Mouse (Mus musculus) CH12.LX (cell line): Measurements from ENCODE around the gene Serpina9. TPM values are rescaled to one million over a fixed set of nuclear protein-coding genes. Genes with fewer than 3 reads are reported as not detected.

ENCODE experiments used
- DNase-seq: peaks from one replicate; pipeline ENCODE4 v3.0.0-alpha.2; 2013; ENCODE audit errors: extremely low read depth
- H3K27ac ChIP-seq: 2 replicates; pipeline ENCODE4 v1.5.1; 2012; ENCODE audit warnings: low read depth, mild to moderate bottlenecking, control low read depth, moderate library complexity; ENCODE audit not compliant: insufficient read depth
- H3K27me3 ChIP-seq: replicated peaks from 2 replicates; pipeline ENCODE3; 2012; ENCODE audit warnings: inconsistent platforms
- H3K36me3 ChIP-seq, 2 experiments: replicated peaks in 1 of 2; 2 replicates each; pipeline versions ENCODE3 to v1.6.1; 2012; ENCODE audit warnings: inconsistent platforms in 1 of 2, low read length in 1 of 2, mild to moderate bottlenecking in 1 of 2, mixed read lengths in 1 of 2, moderate library complexity in 1 of 2; ENCODE audit not compliant: control insufficient read depth in 1 of 2, insufficient read depth in 1 of 2
- H3K4me1 ChIP-seq, 2 experiments: 2 replicates each; pipeline ENCODE4 v1.6.1; 2012; ENCODE audit warnings: inconsistent platforms in 1 of 2, moderate library complexity in 1 of 2; ENCODE audit not compliant: insufficient read depth in 2 of 2, control insufficient read depth in 1 of 2
- H3K4me2 ChIP-seq: 2 replicates; pipeline ENCODE4 v1.6.1; 2012; ENCODE audit warnings: low read depth, mild to moderate bottlenecking, control low read depth; ENCODE audit not compliant: poor library complexity, insufficient read depth, severe bottlenecking
- H3K4me3 ChIP-seq, 3 experiments: fragments of 150-350 bp in 1 of 3; sonication (generic) in 1 of 3; replicated peaks in 1 of 3; 2 replicates each; pipeline versions ENCODE3 to v1.5.1; 2011 to 2012; ENCODE audit warnings: low read depth in 2 of 3, low read length in 2 of 3, mild to moderate bottlenecking in 2 of 3, moderate library complexity in 2 of 3, control low read depth in 1 of 3, improper control_type of control experiment in 1 of 3, inconsistent platforms in 1 of 3, mixed read lengths in 1 of 3; ENCODE audit not compliant: poor library complexity in 1 of 3
- H3K79me2 ChIP-seq: replicated peaks from 2 replicates; pipeline ENCODE4 v1.6.1; 2012; ENCODE audit warnings: mild to moderate bottlenecking, moderate library complexity; ENCODE audit not compliant: control insufficient read depth, poor library complexity, insufficient read depth, severe bottlenecking; ENCODE audit errors: extremely low read depth
- H3K9ac ChIP-seq: 2 replicates; pipeline ENCODE4 v1.6.1; 2012; ENCODE audit warnings: low read depth, mild to moderate bottlenecking, control low read depth, moderate library complexity; ENCODE audit not compliant: insufficient read depth
- H3K9me3 ChIP-seq: replicated peaks from 2 replicates; pipeline ENCODE3; 2012; ENCODE audit warnings: low read length, inconsistent platforms, mixed read lengths
- BHLHE40 ChIP-seq: IDR thresholded peaks from 2 replicates; pipeline ENCODE4 v1.6.1; 2011; ENCODE audit warnings: mild to moderate bottlenecking, low read depth, low read length, improper control_type of control experiment
- CHD2 ChIP-seq: IDR thresholded peaks from 2 replicates; pipeline ENCODE4 v1.6.1; 2011; ENCODE audit warnings: low read length, improper control_type of control experiment
- CTCF ChIP-seq, 2 experiments: IDR thresholded peaks in 1 of 2; conservative IDR thresholded peaks in 1 of 2; 2 replicates each; pipeline ENCODE4 v1.5.1; 2011 to 2012; ENCODE audit warnings: low read depth in 2 of 2, low read length in 2 of 2, improper control_type of control experiment in 1 of 2, inconsistent platforms in 1 of 2, mild to moderate bottlenecking in 1 of 2, moderate library complexity in 1 of 2
- E2F4 ChIP-seq: IDR thresholded peaks from 2 replicates; pipeline ENCODE4 v1.6.1; 2011; ENCODE audit warnings: low read depth, low read length, improper control_type of control experiment; ENCODE audit not compliant: insufficient replicate concordance
- EP300 ChIP-seq: IDR thresholded peaks from 2 replicates; pipeline ENCODE4 v1.6.1; 2011; ENCODE audit warnings: low read length, improper control_type of control experiment
- HCFC1 ChIP-seq: IDR thresholded peaks from 2 replicates; pipeline ENCODE4 v1.6.1; 2012; ENCODE audit warnings: low read depth, mild to moderate bottlenecking, inconsistent platforms, low read length, improper control_type of control experiment
- JUND ChIP-seq: conservative IDR thresholded peaks from 2 replicates; pipeline ENCODE4 v1.6.1; 2011; ENCODE audit warnings: low read depth, low read length, improper control_type of control experiment
- MEF2A ChIP-seq: IDR thresholded peaks from 2 replicates; pipeline ENCODE4 v1.6.1; 2014; ENCODE audit warnings: low read depth, mild to moderate bottlenecking, inconsistent platforms, low read length, improper control_type of control experiment, borderline replicate concordance
- MXI1 ChIP-seq: IDR thresholded peaks from 2 replicates; pipeline ENCODE4 v1.6.1; 2011; ENCODE audit warnings: mild to moderate bottlenecking, low read depth, low read length, improper control_type of control experiment
- NELFE ChIP-seq: IDR thresholded peaks from 2 replicates; pipeline ENCODE4 v1.6.1; 2011; ENCODE audit warnings: low read depth, low read length, improper control_type of control experiment
- PAX5 ChIP-seq: IDR thresholded peaks from 2 replicates; pipeline ENCODE4 v1.6.1; 2012; ENCODE audit warnings: low read length, inconsistent platforms, mixed read lengths
- SMC3 ChIP-seq: IDR thresholded peaks from 2 replicates; pipeline ENCODE4 v1.6.1; 2011; ENCODE audit warnings: low read depth, low read length, improper control_type of control experiment
- TBP ChIP-seq: conservative IDR thresholded peaks from 2 replicates; pipeline ENCODE4 v1.6.1; 2011; ENCODE audit warnings: low read depth, low read length, improper control_type of control experiment
- USF1 ChIP-seq: IDR thresholded peaks from 2 replicates; pipeline ENCODE4 v1.6.1; 2014; ENCODE audit warnings: low read depth, mild to moderate bottlenecking, inconsistent platforms, low read length, improper control_type of control experiment
- ZNF384 ChIP-seq: IDR thresholded peaks from 2 replicates; pipeline ENCODE4 v1.6.1; 2012; ENCODE audit warnings: low read depth, low read length, improper control_type of control experiment, inconsistent platforms
- dilution Hi-C: fragments of 300-500 bp; cut with MboI; formaldehyde crosslinking; loops from 2 replicates; pipeline ENCODE4 v1.14.3; 2020; ENCODE audit warnings: low sequenced_read_pairs; ENCODE audit not compliant: extremely low pct_unique_long_range_greater_than_20kb, extremely low pct_ligation_motif_present
- in situ Hi-C: fragments of 300-500 bp; cut with MboI; formaldehyde crosslinking; loops from 3 replicates; pipeline ENCODE4 v1.14.3; 2019; ENCODE audit warnings: low sequenced_read_pairs, low pct_ligation_motif_present, low pct_unique_long_range_greater_than_20kb, mixed read lengths
- polyA plus RNA-seq: library from polyadenylated mRNA; unstranded; fragments of >175 nt; gene quantifications from 2 replicates; pipeline ENCODE4 v1.2.1, GENCODE M21; 2012; ENCODE audit warnings: low read depth; ENCODE audit not compliant: insufficient read length
- total RNA-seq, 2 experiments: library from RNA; depleted of rRNA; stranded (reverse); fragments of 300-350 nt in 1 of 2; fragments of >200 nt in 1 of 2; gene quantifications; 2 replicates each; pipeline ENCODE4 v1.2.3; 2012 to 2014

Serpina9 gene
- total and polyA plus RNA-seq, 3 experiments = 0.08 to 0.36 (median 0.23) TPM

- Histone ChIP-seq H3K4me3 (no peak overlapping the region), H3K27me3 (peaks cover 82% of the 10 kb centered on the region), H3K79me2 (no peaks in the 10 kb centered on the region), H3K36me3 (no peaks in the 10 kb centered on the region), H3K4me1 (peaks cover 5 to 7% of the 10 kb centered on the region in 2 experiments; a peak in 3 of 4 replicates), H3K4me2 (no peak overlapping the region), H3K27ac (no peak overlapping the region), H3K9me3 (no peaks in the 10 kb centered on the region), H3K9ac (no peak overlapping the region)
- in situ Hi-C loops (no loop called here), dilution Hi-C loops (no loop called here)
- DNase-seq = no peak
- TF ChIP-seq TBP = no peak
- no peak for TF ChIP-seq USF1
- TF ChIP-seq CHD2 = no peak
- no peak for TF ChIP-seq SMC3
- TF ChIP-seq E2F4 = no peak
- TF ChIP-seq PAX5 = no peak
- no peak for TF ChIP-seq HCFC1
Observed at GRCm38 (mm10) chr12:103966761-103967160, 46.8 kb downstream of the Serpina9 start.

GRCm38 (mm10) chr12:103963288-103963687, 50.3 kb downstream of the Serpina9 start:
- no peaks in the 10 kb centered on the region for H3K9me3 ChIP-seq
- DNase-seq = no peak

GRCm38 (mm10) chr12:103962860-103963259, 50.7 kb downstream of the Serpina9 start:
- TF ChIP-seq BHLHE40 = peak; percentile 19; the same call in 1 of the 2 replicates
- TF ChIP-seq NELFE = no peak
- TF ChIP-seq MEF2A = no peak
- TF ChIP-seq PAX5 = no peak
- peak; percentile 85 for TF ChIP-seq ZNF384
- in situ Hi-C loops = no loop called here

More at GRCm38 (mm10) chr12:103963288-103963687, 50.3 kb downstream of the Serpina9 start:
- H3K4me3 ChIP-seq = no peak overlapping the region
- no peaks in the 10 kb centered on the region for H3K79me2 ChIP-seq
- H3K4me2 ChIP-seq = no peak overlapping the region
- H3K36me3 ChIP-seq = no peaks in the 10 kb centered on the region
- in situ Hi-C loops (no loop called here), dilution Hi-C loops (no loop called here)
- no peak overlapping the region for H3K9ac ChIP-seq
- H3K27ac ChIP-seq = no peak overlapping the region
- H3K27me3 ChIP-seq = peaks cover 73% of the 10 kb centered on the region
- H3K4me1 ChIP-seq = peaks cover 10 to 11% of the 10 kb centered on the region in 2 experiments
- TF ChIP-seq CTCF (conservative IDR thresholded peaks at IDR 0.05 in 1 of 2, IDR thresholded peaks at IDR 0.05 in 1 of 2; ENCODE audit: low read depth in 2 of 2, low read length in 2 of 2) = no peak
- no peak for TF ChIP-seq JUND
- TF ChIP-seq EP300 = no peak
- TF ChIP-seq NELFE = no peak
- no peak for TF ChIP-seq TBP
- TF ChIP-seq MXI1 = no peak

More at GRCm38 (mm10) chr12:103962860-103963259, 50.7 kb downstream of the Serpina9 start:
- H3K36me3 ChIP-seq = no peaks in the 10 kb centered on the region
- H3K9ac ChIP-seq = no peak overlapping the region
- no peak overlapping the region for H3K4me3 ChIP-seq
- peaks cover 10 to 11% of the 10 kb centered on the region in 2 experiments for H3K4me1 ChIP-seq
- no peak overlapping the region for H3K4me2 ChIP-seq
- dilution Hi-C loops = no loop called here
- no peaks in the 10 kb centered on the region for H3K9me3 ChIP-seq
- peaks cover 68% of the 10 kb centered on the region for H3K27me3 ChIP-seq
- no peak overlapping the region for H3K27ac ChIP-seq
- no peaks in the 10 kb centered on the region for H3K79me2 ChIP-seq
- DNase-seq = no peak
